Mouse (Mus musculus): Measurements from ENCODE around the gene Ift22. TPM values are rescaled to one million over a fixed set of nuclear protein-coding genes. Genes with fewer than 3 reads are reported as not detected.
A peak's percentile ranks its signal among the peaks of the same experiment; 100 is the strongest.

Ift22 gene
- total RNA-seq (2021), result 10 to 100 TPM; 82.1 to 84.3 TPM

DNA sequence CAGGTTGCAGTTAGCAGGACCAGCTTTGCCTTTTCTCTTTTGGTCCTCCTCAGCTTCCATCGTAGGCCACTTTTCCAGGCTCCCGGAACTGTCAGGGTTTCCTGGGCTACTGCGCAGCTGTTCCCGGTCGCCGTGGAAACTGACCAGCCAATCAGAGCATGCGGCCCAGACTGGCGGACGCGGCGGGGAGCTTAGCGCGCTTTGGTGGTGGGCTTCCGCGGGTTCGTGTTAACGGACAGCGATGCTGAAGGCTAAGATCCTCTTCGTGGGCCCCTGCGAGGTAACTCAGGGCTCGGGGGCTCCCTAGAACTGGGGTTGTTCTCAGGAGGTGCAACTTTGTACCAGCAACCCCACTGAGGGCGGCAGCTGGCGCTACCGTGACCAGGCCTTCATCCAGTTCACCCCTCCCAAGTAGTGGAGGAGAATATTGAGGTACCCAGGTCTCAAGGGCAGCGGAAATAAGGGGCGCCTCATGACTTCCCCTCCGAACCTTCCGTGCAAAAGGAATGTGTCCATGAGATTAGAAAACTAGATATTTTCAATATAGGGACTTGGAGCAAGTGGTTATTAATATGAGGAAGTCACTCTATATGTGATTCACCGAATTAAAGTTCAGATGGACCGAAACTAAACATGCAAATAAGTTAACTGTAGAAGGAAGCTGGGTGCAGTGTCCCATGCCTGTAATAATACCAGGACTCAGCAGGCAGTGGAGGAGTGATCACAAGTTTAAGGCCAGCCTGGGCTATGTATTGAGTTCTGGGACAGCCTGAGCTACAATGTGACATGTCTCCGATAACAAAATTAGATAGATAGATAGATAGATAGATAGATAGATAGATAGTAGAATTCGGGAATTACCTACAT is at the start of gene Ift22:
Gene Ift22 (plus strand): TSS at position 160 of the 867 bp plus-strand sequence.
- DNase-seq (ENCODE audit: extremely low spot score in 1 of 2, low spot score in 1 of 2), result peak; percentile 82 to 92

- DNase-seq (ENCODE audit: extremely low spot score in 1 of 2, low spot score in 1 of 2), result no peak
These were observed 46.6 kb upstream of the Ift22 start for GRCm38 (mm10) chr5:136861191-136861940.

DNA sequence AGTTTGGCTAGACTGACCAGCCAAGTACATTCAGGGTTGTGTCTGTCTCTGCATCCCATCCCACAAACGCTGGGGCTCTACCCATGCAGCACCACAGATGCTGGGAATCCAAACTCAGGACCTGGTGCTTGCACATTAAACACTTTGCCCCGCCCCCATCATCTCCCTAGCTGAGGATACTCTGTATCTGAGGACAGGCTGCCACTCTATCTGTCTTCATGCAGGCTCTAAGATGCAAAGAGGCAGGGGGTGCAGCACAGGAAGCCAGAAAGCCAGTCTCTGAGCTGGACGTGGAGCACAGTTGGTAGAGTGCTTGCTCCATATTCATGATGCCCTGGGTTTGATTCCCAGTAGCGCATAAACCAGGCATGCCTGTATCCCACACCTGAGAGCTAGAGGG is 45.1 kb upstream of the Ift22 start:
- no peak for DNase-seq (ENCODE audit: extremely low spot score in 1 of 2, low spot score in 1 of 2)

DNA sequence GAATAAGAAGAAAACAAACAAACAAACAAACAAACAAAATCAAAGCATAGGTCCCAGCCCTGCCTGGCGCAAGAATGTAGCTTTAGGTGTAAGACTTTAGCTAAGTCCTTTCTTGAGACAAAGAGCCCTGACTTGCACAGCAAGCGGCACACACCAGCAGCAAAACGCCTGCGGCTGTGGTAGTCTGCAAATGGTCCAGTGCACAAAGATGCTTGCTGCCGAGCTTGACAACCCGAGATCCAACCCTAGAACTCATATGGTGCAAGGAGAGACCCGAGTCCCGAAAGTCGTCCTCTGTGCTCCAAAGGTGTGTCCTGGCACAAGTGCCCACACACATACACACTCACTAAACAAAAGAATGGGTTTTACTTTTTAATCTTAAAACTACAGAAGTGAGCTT is 44.7 kb upstream of the Ift22 start:
- no peak for DNase-seq (ENCODE audit: extremely low spot score in 1 of 2, low spot score in 1 of 2)

GRCm38 (mm10) chr5:136863961-136864674 is 43.8 kb upstream of the Ift22 start:
- DNase-seq (ENCODE audit: extremely low spot score in 1 of 2, low spot score in 1 of 2), result peak in 1 of 2 experiments; percentile 9

GRCm38 (mm10) chr5:136867706-136868105 is 40.2 kb upstream of the Ift22 start:
- DNase-seq (ENCODE audit: extremely low spot score in 1 of 2, low spot score in 1 of 2), result no peak

GRCm38 (mm10) chr5:136869451-136870114 is 38.4 kb upstream of the Ift22 start:
- no peak for DNase-seq (ENCODE audit: extremely low spot score in 1 of 2, low spot score in 1 of 2)

DNA sequence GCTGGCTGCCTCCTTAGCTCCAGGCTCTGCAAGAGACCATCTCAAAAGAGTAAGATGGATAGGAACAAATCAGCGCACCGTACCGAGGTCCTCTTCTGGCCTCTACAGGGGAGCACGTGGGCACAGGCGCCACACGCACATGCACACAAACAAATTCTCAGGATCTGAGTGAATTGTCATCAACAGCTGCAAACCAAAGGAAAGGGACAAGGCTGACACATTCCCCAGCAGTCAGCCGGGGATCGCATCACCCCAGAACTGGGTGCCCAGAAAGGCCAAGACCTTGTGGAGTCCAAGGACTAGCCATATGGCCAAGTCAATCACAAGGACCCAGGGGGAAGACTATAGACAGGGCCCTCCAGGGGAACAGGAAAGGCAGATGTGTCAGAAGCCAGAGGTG is 35.5 kb upstream of the Ift22 start:
- no peak for DNase-seq (ENCODE audit: extremely low spot score in 1 of 2, low spot score in 1 of 2)

GRCm38 (mm10) chr5:136874271-136874670 is 33.7 kb upstream of the Ift22 start:
- no peak for DNase-seq (ENCODE audit: extremely low spot score in 1 of 2, low spot score in 1 of 2)

DNA sequence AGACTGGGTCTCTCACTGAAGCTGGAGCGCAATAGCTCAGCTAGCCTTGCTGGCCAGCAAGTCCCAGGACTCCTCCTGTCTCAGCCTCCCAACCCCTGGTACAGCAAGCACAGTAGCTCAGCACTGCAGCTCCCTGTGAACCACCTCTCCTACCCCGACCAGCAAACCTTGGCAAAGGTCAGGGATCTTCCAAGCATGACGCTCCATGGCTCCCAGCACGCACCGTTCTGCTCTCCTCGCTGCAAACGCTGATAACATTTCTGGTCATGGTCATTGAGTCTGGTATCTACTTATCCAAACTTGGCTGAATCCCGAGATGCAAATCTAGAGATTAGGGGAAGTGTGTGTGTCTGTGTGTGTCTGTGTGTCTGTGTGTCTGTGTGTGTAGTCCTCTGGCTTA is 27.8 kb upstream of the Ift22 start:
- no peak for DNase-seq (ENCODE audit: extremely low spot score in 1 of 2, low spot score in 1 of 2)

DNA sequence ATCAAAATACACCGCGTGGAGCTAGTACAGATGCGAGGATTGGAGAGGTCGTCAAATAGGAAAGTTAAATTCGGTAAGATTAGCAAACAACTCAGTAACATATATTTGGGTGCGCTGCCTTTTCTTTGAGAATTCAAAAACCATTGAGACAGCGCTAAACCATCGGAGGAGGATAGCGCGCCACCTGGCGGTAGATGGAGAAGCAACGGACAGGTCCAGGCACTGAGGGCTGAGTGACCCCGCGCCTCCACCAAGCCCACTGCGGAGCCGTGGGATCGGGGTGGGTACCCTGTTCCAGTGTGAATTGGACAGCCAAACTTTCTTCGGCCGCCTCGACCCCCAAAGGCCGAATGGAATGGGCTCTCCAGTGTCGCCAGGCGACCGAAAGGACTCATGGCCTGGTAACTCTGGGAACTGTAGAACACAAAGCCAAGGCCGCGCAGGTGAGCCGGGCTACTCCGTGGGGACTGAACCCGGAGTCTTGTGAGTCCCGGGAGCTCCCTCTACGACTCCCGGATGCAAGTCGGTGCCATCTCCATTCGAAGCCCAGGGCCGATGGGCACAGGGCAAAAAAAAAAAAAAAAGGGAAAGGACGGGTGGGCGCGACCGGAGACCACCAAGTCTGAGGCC is 26.5 kb upstream of the Ift22 start:
- DNase-seq (ENCODE audit: extremely low spot score in 1 of 2, low spot score in 1 of 2), result peak; percentile 76 to 94

GRCm38 (mm10) chr5:136882055-136882787 is 25.7 kb upstream of the Ift22 start:
- DNase-seq (ENCODE audit: extremely low spot score in 1 of 2, low spot score in 1 of 2), result no peak

DNA sequence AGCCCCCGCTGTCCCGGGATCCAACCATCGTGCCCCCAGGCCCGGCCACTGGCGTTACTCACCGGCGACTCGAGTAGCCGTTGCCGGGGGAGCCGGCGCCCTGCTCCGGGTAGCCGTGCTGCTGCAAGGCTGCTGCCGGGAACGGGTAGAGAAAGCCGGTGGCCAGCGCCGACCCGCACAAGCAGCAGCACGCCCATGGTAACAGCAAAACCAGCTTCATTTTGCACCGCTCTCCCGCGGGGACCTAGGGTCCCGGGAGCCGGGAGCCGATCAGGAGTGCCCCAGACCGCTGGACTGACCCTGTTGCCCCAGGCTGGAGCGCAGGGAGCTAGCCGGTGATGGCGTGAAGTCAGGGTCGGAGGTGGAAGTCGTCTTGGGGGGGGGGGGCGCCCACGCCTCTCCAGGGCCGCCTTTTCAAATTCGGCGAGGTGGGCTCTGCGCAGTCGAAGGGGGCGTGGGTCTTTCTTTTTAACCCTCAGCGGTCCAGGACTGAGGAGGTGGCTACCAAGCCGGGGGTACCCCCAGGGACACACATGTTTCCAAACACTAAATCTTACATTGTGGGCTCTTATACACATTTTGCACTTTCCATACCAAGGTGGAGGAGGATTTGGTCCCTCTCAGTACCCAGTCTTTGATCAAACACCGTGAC is 25.0 kb upstream of the Ift22 start, which contains the start of gene Col26a1:
Gene Col26a1 (minus strand): TSS at position 422 of the 652 bp plus-strand sequence.
- DNase-seq (ENCODE audit: extremely low spot score in 1 of 2, low spot score in 1 of 2), result peak in 1 of 2 experiments; percentile 17

GRCm38 (mm10) chr5:136886957-136887356 is 21.0 kb upstream of the Ift22 start:
- DNase-seq (ENCODE audit: extremely low spot score in 1 of 2, low spot score in 1 of 2), result no peak

- no peak for DNase-seq (ENCODE audit: extremely low spot score in 1 of 2, low spot score in 1 of 2)
These were observed 19.2 kb upstream of the Ift22 start for GRCm38 (mm10) chr5:136888539-136889355.

GRCm38 (mm10) chr5:136894840-136895528 is 13.0 kb upstream of the Ift22 start:
- DNase-seq (ENCODE audit: extremely low spot score in 1 of 2, low spot score in 1 of 2), result no peak

- no peak for DNase-seq (ENCODE audit: extremely low spot score in 1 of 2, low spot score in 1 of 2)
These were observed 12.4 kb upstream of the Ift22 start for GRCm38 (mm10) chr5:136895529-136895963.

All from layer of hippocampus, postnatal 25 days (tissue).